Mouse (Mus musculus) testis, adult 2 months (tissue): Measurements from ENCODE around the gene Endou.

Source experiments
- CTCF ChIP-seq: fragments of 200-500 bp; IDR thresholded peaks from 2 replicates; pipeline ENCODE4 v1.5.1; 2012; ENCODE audit warnings: low read depth, mild to moderate bottlenecking, inconsistent platforms, low read length, moderate library complexity; ENCODE audit not compliant: control insufficient read depth, insufficient read depth, insufficient replicate concordance
- POLR2A ChIP-seq: fragments of 200-500 bp; IDR thresholded peaks from 2 replicates; pipeline ENCODE4 v1.6.1; 2012; ENCODE audit warnings: low read depth, mild to moderate bottlenecking, inconsistent platforms, low read length, moderate library complexity; ENCODE audit not compliant: control insufficient read depth

DNA sequence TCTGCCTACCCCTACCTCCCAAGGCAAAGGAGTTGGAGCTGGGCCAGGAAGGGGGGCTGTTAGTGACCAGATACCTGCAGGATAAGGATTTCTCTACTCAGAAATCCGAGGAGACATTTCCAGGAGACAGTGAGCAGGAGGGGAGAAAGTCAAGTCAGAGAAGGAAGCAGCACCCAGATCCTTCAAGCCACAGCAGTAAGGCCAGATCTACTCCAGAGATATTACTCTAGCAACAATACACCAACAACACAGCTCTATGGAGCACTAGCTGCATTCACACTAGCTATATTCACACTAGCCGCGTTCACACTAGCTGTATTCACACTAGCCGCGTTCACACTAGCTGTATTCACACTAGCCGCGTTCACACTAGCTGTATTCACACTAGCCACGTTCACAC, 16.1 kb downstream of the Endou start:
- TF ChIP-seq CTCF (no peak), POLR2A (no peak)
